Mouse (Mus musculus): Measurements from ENCODE around the gene Tenm4. TPM values are rescaled to one million over a fixed set of nuclear protein-coding genes. Genes with fewer than 3 reads are reported as not detected.

The Tenm4 gene
- total RNA-seq, 2 experiments from 2014 or later: 104 to 114 TPM

- no peak for DNase-seq (ENCODE audit: extremely low spot score in 1 of 2, low spot score in 2 of 2)
- intact Hi-C loops (cut with DNase I): no loop called here
Measured at GRCm38 (mm10) chr7:96383686-96384528, 212.9 kb downstream of the Tenm4 start.

- DNase-seq (ENCODE audit: extremely low spot score in 1 of 2, low spot score in 2 of 2): no peak
- intact Hi-C loops (cut with DNase I): no loop called here
Measured at GRCm38 (mm10) chr7:96384726-96385500, 213.9 kb downstream of the Tenm4 start.

GRCm38 (mm10) chr7:96385850-96386249 lies 214.8 kb downstream of the Tenm4 start:
- DNase-seq (ENCODE audit: extremely low spot score in 1 of 2, low spot score in 2 of 2): no peak
- intact Hi-C loops (cut with DNase I): no loop called here

- DNase-seq (ENCODE audit: extremely low spot score in 1 of 2, low spot score in 2 of 2): no peak
Measured at GRCm38 (mm10) chr7:96390034-96390670, 219.1 kb downstream of the Tenm4 start.

GRCm38 (mm10) chr7:96390894-96391293 lies 219.8 kb downstream of the Tenm4 start:
- no peak for DNase-seq (ENCODE audit: extremely low spot score in 1 of 2, low spot score in 2 of 2)

More at GRCm38 (mm10) chr7:96390034-96390670, 219.1 kb downstream of the Tenm4 start:
- intact Hi-C loops (cut with DNase I): no loop called here

GRCm38 (mm10) chr7:96391797-96392472 lies 220.9 kb downstream of the Tenm4 start:
- no peak for DNase-seq (ENCODE audit: extremely low spot score in 1 of 2, low spot score in 2 of 2)
- intact Hi-C loops (cut with DNase I): no loop called here

More at GRCm38 (mm10) chr7:96390894-96391293, 219.8 kb downstream of the Tenm4 start:
- intact Hi-C loops (cut with DNase I): no loop called here

GRCm38 (mm10) chr7:96392600-96392999 lies 221.6 kb downstream of the Tenm4 start:
- DNase-seq (ENCODE audit: extremely low spot score in 1 of 2, low spot score in 2 of 2): no peak
- intact Hi-C loops (cut with DNase I): no loop called here

- no peak for DNase-seq (ENCODE audit: extremely low spot score in 1 of 2, low spot score in 2 of 2)
- intact Hi-C loops (cut with DNase I): no loop called here
Measured at GRCm38 (mm10) chr7:96397940-96398339, 226.9 kb downstream of the Tenm4 start.

- intact Hi-C loops (cut with DNase I): no loop called here
- DNase-seq (ENCODE audit: extremely low spot score in 1 of 2, low spot score in 2 of 2): peak; percentile 31 to 59
Measured at GRCm38 (mm10) chr7:96400411-96400810, 229.4 kb downstream of the Tenm4 start.

GRCm38 (mm10) chr7:96406630-96407214 lies 235.7 kb downstream of the Tenm4 start:
- DNase-seq (ENCODE audit: extremely low spot score in 1 of 2, low spot score in 2 of 2): no peak
- intact Hi-C loops (cut with DNase I): no loop called here

- intact Hi-C loops (cut with DNase I): no loop called here
- DNase-seq (ENCODE audit: extremely low spot score in 1 of 2, low spot score in 2 of 2): no peak
Measured at GRCm38 (mm10) chr7:96408161-96408889, 237.3 kb downstream of the Tenm4 start.

GRCm38 (mm10) chr7:96409323-96409880 lies 238.4 kb downstream of the Tenm4 start:
- DNase-seq (ENCODE audit: extremely low spot score in 1 of 2, low spot score in 2 of 2): no peak
- intact Hi-C loops (cut with DNase I): no loop called here

GRCm38 (mm10) chr7:96413822-96414221 lies 242.8 kb downstream of the Tenm4 start:
- DNase-seq (ENCODE audit: extremely low spot score in 1 of 2, low spot score in 2 of 2): no peak
- intact Hi-C loops (cut with DNase I): loop anchor here (10.0 kb wide), 1 partner anchor 199 kb away; no protein-coding TSS in a partner anchor

GRCm38 (mm10) chr7:96414290-96415055 lies 243.4 kb downstream of the Tenm4 start:
- intact Hi-C loops (cut with DNase I): loop anchor here (10.0 kb wide), 1 partner anchor 200 kb away; no protein-coding TSS in a partner anchor
- no peak for DNase-seq (ENCODE audit: extremely low spot score in 1 of 2, low spot score in 2 of 2)

- intact Hi-C loops (cut with DNase I): loop anchor here (10.0 kb wide), 1 partner anchor 203 kb away; no protein-coding TSS in a partner anchor
- peak; percentile 74 to 91 for DNase-seq (ENCODE audit: extremely low spot score in 1 of 2, low spot score in 2 of 2)
Measured at GRCm38 (mm10) chr7:96417251-96418004, 246.4 kb downstream of the Tenm4 start.

- intact Hi-C loops (cut with DNase I): loop anchor here (10.0 kb wide), 1 partner anchor 203 kb away; no protein-coding TSS in a partner anchor
- DNase-seq (ENCODE audit: extremely low spot score in 1 of 2, low spot score in 2 of 2): no peak
Measured at GRCm38 (mm10) chr7:96418146-96418545, 247.1 kb downstream of the Tenm4 start.
